Mouse (Mus musculus): ENCODE measurements around the gene Rbp7. TPM values are rescaled to one million over a fixed set of nuclear protein-coding genes. Genes with fewer than 3 reads are reported as not detected.
A peak's percentile ranks its signal among the peaks of the same experiment; 100 is the strongest.
"Not testable (repeated sequence)": the region's sequence is repeated elsewhere in the genome, so short reads cannot be mapped to it uniquely, and the experiment has no call there.

Gene Rbp7
- polyA plus RNA-seq, 1 experiment from 2014 or later: not detected

DNA sequence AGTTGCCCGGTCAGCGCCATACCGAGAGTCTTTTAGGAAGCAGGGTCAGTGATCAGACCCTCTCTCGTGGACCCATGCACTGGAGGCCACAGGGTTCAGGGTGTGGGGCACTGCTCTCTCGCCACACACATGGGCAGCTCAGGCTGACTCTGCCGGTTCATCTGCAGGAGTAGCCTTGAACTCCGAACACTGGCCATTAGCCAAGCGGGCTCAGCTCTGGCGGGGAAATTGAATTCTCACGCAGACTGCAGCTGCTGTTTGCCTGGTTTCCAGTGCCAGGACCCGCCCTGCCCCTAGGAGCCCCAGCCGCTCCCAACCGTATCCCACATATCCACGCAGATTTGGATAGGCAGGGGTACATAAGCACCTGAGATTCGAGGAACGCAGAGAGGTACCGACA is 515 bp downstream of the Rbp7 start:
- ATAC-seq: no peak
- no peak for DNase-seq (ENCODE audit: low read depth, low spot score)
- ChIA-PET POLR2A (no interaction called here), CTCF (interaction anchor here (0.8 kb wide), 1 partner anchor 88 kb away, joined by 3 read pairs; no protein-coding TSS in a partner anchor)
- TF ChIP-seq CTCF (IDR thresholded peaks at IDR 0.05): no peak
- H3K27me3 ChIP-seq: no peaks in the 10 kb centered on the region
- in situ Hi-C loops (cut with MboI; ENCODE audit: low pct_unique_long_range_greater_than_20kb): loop anchor here (5.0 kb wide), 1 partner anchor 93 kb away; no protein-coding TSS in a partner anchor

DNA sequence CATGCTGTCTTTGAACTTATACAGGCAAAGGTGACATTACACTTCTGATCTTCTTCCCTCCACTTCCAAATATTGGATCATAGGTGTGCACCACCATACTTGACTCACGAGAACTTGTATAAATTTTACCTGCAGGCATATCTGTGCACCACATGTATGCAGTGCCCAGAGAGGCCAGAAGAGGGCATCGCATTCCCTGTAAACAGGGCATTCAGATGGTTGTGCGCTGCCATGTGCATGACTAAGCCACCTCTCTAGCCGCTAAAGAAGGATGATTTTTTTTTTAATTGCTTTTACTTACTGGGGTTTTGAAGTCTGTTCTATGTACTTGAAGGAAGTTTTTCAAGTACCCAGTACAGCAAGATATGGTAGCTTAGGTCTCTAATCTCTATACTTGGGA is 1.1 kb downstream of the Rbp7 start:
- TF ChIP-seq CTCF (IDR thresholded peaks at IDR 0.05): peak; percentile 64
- in situ Hi-C loops (cut with MboI; ENCODE audit: low pct_unique_long_range_greater_than_20kb): loop anchor here (5.0 kb wide), 1 partner anchor 94 kb away; no protein-coding TSS in a partner anchor
- CTCF ChIA-PET: no interaction called here

DNA sequence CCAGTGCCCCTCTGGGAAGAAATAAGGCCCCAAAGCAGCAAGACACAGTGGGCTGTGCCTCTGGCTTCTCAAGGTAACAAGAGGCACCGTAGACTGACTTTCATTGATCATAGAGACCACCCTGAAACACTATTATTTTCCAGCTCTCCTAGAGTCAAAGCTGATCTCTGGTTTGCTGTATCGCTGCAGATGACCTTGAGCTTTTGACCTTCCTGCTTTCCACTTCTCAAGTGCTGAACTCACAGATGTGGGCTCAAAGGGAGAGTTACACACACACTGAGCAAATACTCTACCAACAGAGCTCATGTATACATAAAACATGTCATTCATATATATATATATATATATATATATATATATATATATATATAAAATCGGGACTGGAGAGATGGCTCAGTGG is 4.1 kb downstream of the Rbp7 start:
- no peak for ATAC-seq
- no peak for DNase-seq (ENCODE audit: low read depth, low spot score)
- no peak for TF ChIP-seq CTCF (IDR thresholded peaks at IDR 0.05)
- CTCF ChIA-PET: no interaction called here
- H3K27me3 ChIP-seq: no peaks in the 10 kb centered on the region
- in situ Hi-C loops (cut with MboI; ENCODE audit: low pct_unique_long_range_greater_than_20kb): loop anchor here (5.0 kb wide), 1 partner anchor 97 kb away; no protein-coding TSS in a partner anchor
- POLR2A ChIA-PET: no interaction called here

More for the DNA sequence above, 1.1 kb downstream of the Rbp7 start:
- DNase-seq (ENCODE audit: low read depth, low spot score) (no peak), ATAC-seq (no peak)
- POLR2A ChIA-PET: no interaction called here
- no peaks in the 10 kb centered on the region for H3K27me3 ChIP-seq

DNA sequence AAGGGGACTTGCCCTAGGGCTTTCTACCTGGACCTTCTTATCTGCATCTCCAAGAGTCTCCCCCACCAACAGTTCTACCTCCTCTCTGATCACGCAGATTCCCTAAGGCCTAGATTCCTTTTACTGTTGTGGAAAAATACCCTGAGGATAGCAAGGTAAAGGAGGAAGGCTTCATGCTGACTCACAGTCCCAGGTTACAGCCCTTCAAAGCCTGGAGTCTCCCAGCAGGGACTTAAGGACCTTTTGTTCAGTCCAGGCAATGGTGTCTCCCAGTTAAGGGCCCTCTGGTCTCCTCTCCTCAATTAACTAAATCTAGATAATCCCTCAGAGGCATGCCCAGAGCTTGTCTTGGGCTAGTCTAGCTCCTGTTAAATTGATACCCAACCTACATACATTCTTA is 8.5 kb downstream of the Rbp7 start:
- ATAC-seq: no peak
- DNase-seq (ENCODE audit: low read depth, low spot score): no peak
- POLR2A ChIA-PET: no interaction called here
- H3K27me3 ChIP-seq: no peaks in the 10 kb centered on the region
- TF ChIP-seq CTCF (IDR thresholded peaks at IDR 0.05): no peak
- CTCF ChIA-PET: interaction anchor here (1.1 to 1.2 kb wide), 2 partner anchors 31 to 302 kb away, joined by 3 to 5 read pairs; no protein-coding TSS in a partner anchor
- in situ Hi-C loops (cut with MboI; ENCODE audit: low pct_unique_long_range_greater_than_20kb): no loop called here

DNA sequence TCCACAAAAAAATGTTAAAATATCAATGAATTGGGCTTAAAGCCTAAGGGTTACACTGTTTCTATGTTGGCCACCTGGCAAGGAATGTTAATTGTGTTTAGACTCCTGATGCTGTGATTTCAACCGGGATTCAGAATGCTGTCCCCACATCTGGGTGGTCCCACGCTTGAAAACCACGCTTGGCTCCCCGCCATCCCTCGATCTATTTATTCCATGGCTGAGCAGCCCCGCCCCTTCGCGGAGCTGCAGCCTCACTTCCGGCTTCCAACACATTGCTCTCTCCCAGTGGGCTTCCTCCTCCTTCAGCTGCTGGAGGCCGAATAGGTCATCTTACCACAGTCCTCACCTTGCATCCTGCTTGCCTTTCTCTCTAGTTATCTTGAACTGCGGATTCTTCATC is 8.9 kb downstream of the Rbp7 start:
- DNase-seq (ENCODE audit: low read depth, low spot score) (no peak), ATAC-seq (no peak)
- H3K27me3 ChIP-seq: no peaks in the 10 kb centered on the region
- in situ Hi-C loops (cut with MboI; ENCODE audit: low pct_unique_long_range_greater_than_20kb): no loop called here
- ChIA-PET POLR2A (interaction anchor here (0.9 kb wide), 1 partner anchor 47 kb away, joined by 3 read pairs; no protein-coding TSS in a partner anchor), CTCF (interaction anchor here (1.1 to 1.3 kb wide), 4 partner anchors 12 to 301 kb away, joined by 3 to 5 read pairs (median 4); no protein-coding TSS in a partner anchor)
- TF ChIP-seq CTCF (IDR thresholded peaks at IDR 0.05): no peak

DNA sequence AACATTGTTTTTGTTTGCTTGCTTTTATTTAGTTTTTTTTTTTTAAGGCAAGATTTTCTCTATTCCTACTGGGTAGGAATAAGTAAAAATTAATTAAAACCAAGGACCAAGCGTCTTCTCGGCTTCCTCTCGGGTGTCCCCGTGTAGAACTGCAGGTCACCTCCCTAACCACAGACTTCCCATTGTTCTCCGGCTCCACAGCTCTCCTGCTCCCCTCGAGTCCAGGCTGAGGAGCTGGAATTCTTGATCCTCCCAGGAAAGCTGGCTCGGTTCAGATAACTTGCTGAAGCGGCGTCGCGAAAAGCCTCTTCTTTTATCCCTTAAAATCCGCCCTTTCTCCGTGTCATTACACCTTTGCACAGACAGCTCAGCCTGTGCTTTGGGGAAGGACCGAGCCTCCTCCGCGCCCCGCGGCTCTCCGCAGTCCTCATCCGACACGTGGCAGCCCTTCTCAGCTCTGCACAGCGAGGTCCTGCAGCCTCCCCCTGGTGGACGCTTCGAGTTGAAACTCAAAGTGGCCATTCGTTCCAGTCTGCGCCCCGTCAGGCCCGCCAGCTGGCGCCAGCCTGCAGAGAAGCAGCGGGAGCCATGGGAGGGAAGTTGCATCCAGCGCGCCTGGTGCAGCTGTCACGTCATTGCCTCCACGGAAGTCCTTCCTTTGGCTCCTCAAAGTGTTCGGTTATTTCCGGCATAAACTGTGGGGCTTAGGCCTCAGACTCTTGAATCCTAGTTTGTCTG is 9.6 kb downstream of the Rbp7 start:
- peak; percentile 99 for TF ChIP-seq CTCF (IDR thresholded peaks at IDR 0.05)
- ATAC-seq (peak; percentile 94), DNase-seq (ENCODE audit: low read depth, low spot score) (peak; percentile 77)
- H3K27me3 ChIP-seq: no peaks in the 10 kb centered on the region
- in situ Hi-C loops (cut with MboI; ENCODE audit: low pct_unique_long_range_greater_than_20kb): no loop called here
- ChIA-PET CTCF (interaction anchor here (0.7 to 1.3 kb wide), 6 partner anchors 12 to 301 kb away, joined by 3 to 5 read pairs (median 4); no protein-coding TSS in a partner anchor), POLR2A (interaction anchor here (0.7 to 0.9 kb wide), 2 partner anchors 29 to 48 kb away, joined by 3 read pairs; no protein-coding TSS in a partner anchor)

DNA sequence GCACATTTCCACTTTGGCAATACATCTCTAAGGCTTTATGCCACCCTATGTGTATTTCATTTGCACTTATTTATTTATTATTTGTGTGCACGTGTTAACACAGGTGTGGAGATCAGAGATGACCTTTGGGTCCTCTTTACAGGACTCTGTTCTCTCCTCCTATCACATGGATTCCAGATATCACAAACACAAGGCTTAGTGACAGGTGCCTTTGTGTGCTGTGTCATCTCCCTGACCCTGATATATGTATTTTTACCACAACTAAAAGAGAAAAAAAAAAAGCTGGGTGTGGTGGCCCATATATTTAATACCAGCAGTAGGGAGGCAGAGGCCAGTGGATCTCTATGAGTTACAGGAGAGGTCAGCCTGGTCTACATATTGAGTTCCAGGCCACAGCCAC is 10.3 kb downstream of the Rbp7 start:
- DNase-seq (ENCODE audit: low read depth, low spot score): no peak
- ChIA-PET CTCF (interaction anchor here (0.7 to 1.3 kb wide), 3 partner anchors 13 to 78 kb away, joined by 3 to 4 read pairs (median 3); no protein-coding TSS in a partner anchor), POLR2A (interaction anchor here (0.7 kb wide), 1 partner anchor 29 kb away, joined by 3 read pairs; no protein-coding TSS in a partner anchor)
- no peaks in the 10 kb centered on the region for H3K27me3 ChIP-seq
- ATAC-seq: no peak
- in situ Hi-C loops (cut with MboI; ENCODE audit: low pct_unique_long_range_greater_than_20kb): no loop called here
- no peak for TF ChIP-seq CTCF (IDR thresholded peaks at IDR 0.05)

DNA sequence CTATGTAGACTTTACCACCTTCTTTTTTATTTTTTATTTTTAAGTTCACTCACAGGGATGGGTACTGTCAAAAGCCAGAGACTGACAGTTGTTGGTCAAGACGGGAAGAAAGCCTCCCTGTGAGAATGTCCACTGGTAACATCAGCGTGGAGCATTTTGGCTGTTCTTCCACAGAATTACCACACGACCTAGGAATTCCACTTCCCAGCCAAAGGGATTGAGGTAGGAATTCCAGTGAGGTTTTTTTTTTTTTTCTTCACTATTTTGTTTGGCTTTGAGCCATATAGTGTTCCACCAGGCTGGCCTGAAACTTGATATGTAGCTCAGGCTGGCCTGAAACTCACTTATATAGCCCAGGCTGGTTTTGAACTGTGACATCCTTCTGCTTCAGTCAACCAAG is 12.3 kb downstream of the Rbp7 start:
- peak; percentile 64 for DNase-seq (ENCODE audit: low read depth, low spot score)

DNA sequence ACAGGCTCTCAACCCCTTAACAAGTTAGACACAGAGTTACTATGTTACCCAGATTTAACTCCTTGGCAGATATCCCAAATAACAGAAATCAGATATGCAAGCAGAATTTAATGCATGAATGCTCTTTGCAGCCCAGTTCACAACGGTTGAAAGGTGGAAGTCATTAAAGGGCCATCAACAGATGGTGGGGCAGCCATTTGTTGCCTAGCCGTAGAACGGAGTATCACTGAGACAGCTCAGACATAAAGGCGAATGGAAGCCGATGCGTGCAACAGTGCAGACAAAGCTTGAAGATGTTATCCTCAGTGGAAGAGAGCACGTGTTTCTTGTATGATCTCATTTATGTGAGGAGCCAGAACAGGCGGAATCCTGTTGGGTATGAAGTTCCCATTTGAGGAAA is 14.2 kb downstream of the Rbp7 start:
- ChIA-PET POLR2A (no interaction called here), CTCF (no interaction called here)
- TF ChIP-seq CTCF (IDR thresholded peaks at IDR 0.05): no peak
- DNase-seq (ENCODE audit: low read depth, low spot score): peak; percentile 49
- no peak for ATAC-seq
- in situ Hi-C loops (cut with MboI; ENCODE audit: low pct_unique_long_range_greater_than_20kb): no loop called here
- no peaks in the 10 kb centered on the region for H3K27me3 ChIP-seq

More for the DNA sequence above, 12.3 kb downstream of the Rbp7 start:
- no peak for ATAC-seq
- ChIA-PET CTCF (no interaction called here), POLR2A (interaction anchor here (0.7 to 0.8 kb wide), 2 partner anchors 9 to 310 kb away, joined by 3 to 5 read pairs; no protein-coding TSS in a partner anchor)
- H3K27me3 ChIP-seq: no peaks in the 10 kb centered on the region
- in situ Hi-C loops (cut with MboI; ENCODE audit: low pct_unique_long_range_greater_than_20kb): no loop called here
- TF ChIP-seq CTCF (IDR thresholded peaks at IDR 0.05): no peak

DNA sequence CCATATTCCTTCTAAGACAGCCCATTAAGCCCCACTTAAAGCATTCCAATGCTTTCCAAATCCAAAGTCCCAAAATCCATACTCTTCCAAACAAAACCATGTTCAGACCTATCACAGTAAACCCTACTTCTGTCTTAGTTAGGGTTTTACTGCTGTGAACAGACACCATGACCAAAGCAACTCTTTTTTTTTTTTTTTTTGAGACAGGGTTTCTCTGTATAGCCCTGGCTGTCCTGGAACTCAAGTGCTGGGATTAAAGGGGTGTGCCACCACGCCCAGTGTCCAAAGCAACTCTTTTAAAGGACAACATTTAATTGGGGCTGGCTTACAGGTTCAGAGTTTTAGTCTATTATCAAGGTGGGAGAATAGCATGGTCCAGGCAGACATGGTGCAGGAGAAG is 22.9 kb downstream of the Rbp7 start:
- POLR2A ChIA-PET; H3K27me3 ChIP-seq; DNase-seq (ENCODE audit: low read depth, low spot score); in situ Hi-C loops (cut with MboI; ENCODE audit: low pct_unique_long_range_greater_than_20kb); ATAC-seq; CTCF ChIA-PET: not testable (repeated sequence)

DNA sequence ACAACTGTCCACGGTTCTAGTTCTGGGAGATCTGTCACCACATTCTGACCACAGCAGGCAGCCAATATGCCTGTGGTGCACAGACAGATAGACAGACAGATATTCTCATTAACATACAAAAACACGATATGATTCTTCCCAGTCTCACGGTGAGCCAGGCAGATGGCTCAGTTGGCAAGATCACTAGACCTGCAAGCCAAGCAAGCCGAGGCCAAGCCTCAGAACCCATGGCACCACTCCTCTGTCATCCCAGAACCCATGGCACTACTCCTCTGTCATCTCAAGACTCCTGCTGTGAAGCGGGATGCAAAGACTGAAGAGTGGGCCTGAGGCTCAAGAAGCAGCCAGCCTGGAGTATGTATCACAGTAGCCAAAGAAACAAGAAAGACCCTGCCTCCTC is 25.2 kb downstream of the Rbp7 start:
- TF ChIP-seq CTCF (IDR thresholded peaks at IDR 0.05): no peak
- ChIA-PET POLR2A (no interaction called here), CTCF (no interaction called here)
- no peak for ATAC-seq
- H3K27me3 ChIP-seq: no peaks in the 10 kb centered on the region
- in situ Hi-C loops (cut with MboI; ENCODE audit: low pct_unique_long_range_greater_than_20kb): no loop called here
- DNase-seq (ENCODE audit: low read depth, low spot score): no peak
